Mouse (Mus musculus): ENCODE results near the gene Sulf2. TPM values are rescaled to one million over a fixed set of nuclear protein-coding genes. Genes with fewer than 3 reads are reported as not detected.

Sulf2 gene
- total RNA-seq, 2 experiments from 2014 or later: 48.7 to 54.3 TPM

- intact Hi-C loops (cut with DNase I): no loop called here
- DNase-seq (ENCODE audit: low spot score): no peak
Measured at GRCm38 (mm10) chr2:166035725-166036124, 119.7 kb downstream of the Sulf2 start.

GRCm38 (mm10) chr2:166034967-166035490 lies 120.4 kb downstream of the Sulf2 start:
- DNase-seq (ENCODE audit: low spot score): no peak
- intact Hi-C loops (cut with DNase I): loop anchor here (5.0 kb wide), 1 partner anchor 98 kb away; no protein-coding TSS in a partner anchor

GRCm38 (mm10) chr2:166032628-166033027 lies 122.8 kb downstream of the Sulf2 start:
- DNase-seq (ENCODE audit: low spot score): no peak
- intact Hi-C loops (cut with DNase I): loop anchor here (5.0 kb wide), 1 partner anchor 95 kb away; no protein-coding TSS in a partner anchor

GRCm38 (mm10) chr2:166031120-166031929 lies 124.1 kb downstream of the Sulf2 start:
- intact Hi-C loops (cut with DNase I): loop anchor here (2.0 to 5.0 kb wide), 3 partner anchors 23 to 94 kb away; partner anchors contain the start of gene Ncoa3
- DNase-seq (ENCODE audit: low spot score): peak; percentile 51

- DNase-seq (ENCODE audit: low spot score): no peak
- intact Hi-C loops (cut with DNase I): loop anchor here (2.0 to 5.0 kb wide), 3 partner anchors 22 to 93 kb away; partner anchors contain the start of gene Ncoa3
Measured at GRCm38 (mm10) chr2:166030256-166030995, 125.0 kb downstream of the Sulf2 start.

- DNase-seq (ENCODE audit: low spot score): no peak
- intact Hi-C loops (cut with DNase I): no loop called here
Measured at GRCm38 (mm10) chr2:166029232-166029631, 126.2 kb downstream of the Sulf2 start.

GRCm38 (mm10) chr2:166027834-166028233 lies 127.6 kb downstream of the Sulf2 start:
- intact Hi-C loops (cut with DNase I): no loop called here

GRCm38 (mm10) chr2:166025943-166026342 lies 129.5 kb downstream of the Sulf2 start:
- no peak for DNase-seq (ENCODE audit: low spot score)
- intact Hi-C loops (cut with DNase I): no loop called here

More at GRCm38 (mm10) chr2:166027834-166028233, 127.6 kb downstream of the Sulf2 start:
- DNase-seq (ENCODE audit: low spot score): no peak

- DNase-seq (ENCODE audit: low spot score): no peak
- intact Hi-C loops (cut with DNase I): no loop called here
Measured at GRCm38 (mm10) chr2:166024621-166025020, 130.8 kb downstream of the Sulf2 start.

- intact Hi-C loops (cut with DNase I): no loop called here
- no peak for DNase-seq (ENCODE audit: low spot score)
Measured at GRCm38 (mm10) chr2:166024079-166024478, 131.4 kb downstream of the Sulf2 start.

Other genes with a start within 250 kb of the Sulf2 start
- gene Ncoa3, start 163.0 kb downstream of the Sulf2 start, total RNA-seq (2021): 10 to 100 TPM; 23.8 to 29.6 TPM

Measured in heart, postnatal 25 days (tissue).